Mouse (Mus musculus): ENCODE data around the gene Prss21. TPM values are rescaled to one million over a fixed set of nuclear protein-coding genes. Genes with fewer than 3 reads are reported as not detected.

Gene Prss21
- polyA plus RNA-seq (2012; rRNA removed), result not detected in 2 replicates

DNA sequence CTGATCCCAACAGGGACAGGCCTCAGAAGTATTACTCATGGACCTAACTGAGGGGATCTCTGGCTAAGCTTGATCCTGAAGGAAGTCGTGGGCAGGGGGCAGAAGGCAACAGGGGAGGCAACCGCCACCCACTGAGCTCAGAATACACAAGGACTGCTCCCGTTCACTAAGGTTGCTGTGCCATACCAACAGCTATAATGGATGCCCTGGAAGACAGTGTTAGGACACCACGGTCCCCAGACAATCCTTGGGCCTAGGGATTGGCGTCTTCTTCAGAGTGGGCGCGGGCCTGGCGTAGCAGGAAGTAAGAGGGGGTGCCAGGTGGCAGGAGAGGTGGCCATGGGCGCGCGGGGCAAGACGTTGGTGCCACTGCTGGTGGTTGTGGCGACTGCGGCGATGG, at the start of gene Prss21:
Gene Prss21, plus strand, starts transcription at position 301 of the 400 bp plus-strand sequence.
- no peak for TF ChIP-seq CTCF (IDR thresholded peaks at IDR 0.05; ENCODE audit: insufficient read depth, low read length)
- no peak for TF ChIP-seq POLR2A (IDR thresholded peaks at IDR 0.05; ENCODE audit: borderline replicate concordance, extremely low read depth, low read depth, low read length)
- 89% methylated on average over 15 of the region's 15 CpGs for whole genome bisulfite sequencing
- Histone ChIP-seq H3K4me1 (ENCODE audit: control insufficient read depth, insufficient read depth, low read length) (no peaks in the 10 kb centered on the region), H3K4me3 (replicated peaks; ENCODE audit: extremely low read depth, low read depth, low read length) (no peak within 1 kb of the TSS)
- no peak for DNase-seq

DNA sequence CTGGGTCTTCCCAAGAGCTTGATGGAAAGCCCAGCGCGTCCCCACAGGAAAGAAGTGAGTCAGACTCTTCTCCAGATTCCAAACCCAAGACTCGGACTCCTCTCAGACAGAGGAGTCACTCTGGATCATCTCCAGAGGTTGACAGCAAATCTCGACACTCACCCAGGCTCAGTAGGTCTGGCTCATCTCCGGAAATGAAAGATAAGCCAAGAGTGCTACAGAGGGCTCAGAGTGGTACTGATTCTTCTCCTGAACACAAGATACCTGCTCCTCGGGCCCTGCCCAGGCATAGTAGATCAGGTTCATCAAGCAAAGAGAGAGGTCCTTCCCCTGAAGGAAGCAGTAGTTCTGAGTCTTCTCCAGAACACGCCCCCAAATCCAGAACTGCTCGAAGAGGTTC, 49.3 kb upstream of the Prss21 start:
- 98% methylated on average over 8 of the region's 8 CpGs for WGBS
- no peak for TF ChIP-seq POLR2A (IDR thresholded peaks at IDR 0.05; ENCODE audit: borderline replicate concordance, extremely low read depth, low read depth, low read length)
- no peak for TF ChIP-seq CTCF (IDR thresholded peaks at IDR 0.05; ENCODE audit: insufficient read depth, low read length)
- Histone ChIP-seq H3K4me1 (ENCODE audit: control insufficient read depth, insufficient read depth, low read length) (no peaks in the 10 kb centered on the region), H3K4me3 (replicated peaks; ENCODE audit: extremely low read depth, low read depth, low read length) (no peak overlapping the region)
- DNase-seq, result no peak

DNA sequence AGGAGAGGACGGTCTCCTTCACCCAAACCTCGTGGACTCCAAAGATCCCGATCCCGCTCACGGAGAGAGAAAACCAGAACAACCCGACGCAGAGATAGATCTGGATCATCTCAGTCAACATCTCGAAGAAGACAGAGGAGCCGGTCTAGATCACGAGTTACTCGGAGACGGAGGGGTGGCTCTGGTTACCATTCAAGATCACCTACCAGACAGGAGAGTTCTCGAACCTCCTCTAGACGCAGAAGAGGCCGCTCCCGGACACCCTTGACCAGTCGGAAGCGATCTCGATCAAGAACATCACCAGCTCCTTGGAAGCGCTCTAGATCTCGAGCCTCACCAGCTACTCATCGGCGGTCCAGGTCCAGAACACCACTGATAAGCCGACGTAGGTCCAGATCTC, 48.6 kb upstream of the Prss21 start:
- TF ChIP-seq CTCF (IDR thresholded peaks at IDR 0.05; ENCODE audit: insufficient read depth, low read length) (no peak), POLR2A (IDR thresholded peaks at IDR 0.05; ENCODE audit: borderline replicate concordance, extremely low read depth, low read depth, low read length) (no peak)
- Histone ChIP-seq H3K4me3 (replicated peaks; ENCODE audit: extremely low read depth, low read depth, low read length) (no peak overlapping the region), H3K4me1 (ENCODE audit: control insufficient read depth, insufficient read depth, low read length) (no peaks in the 10 kb centered on the region)
- no peak for DNase-seq
- WGBS, result 96% methylated on average over 25 of the region's 25 CpGs

DNA sequence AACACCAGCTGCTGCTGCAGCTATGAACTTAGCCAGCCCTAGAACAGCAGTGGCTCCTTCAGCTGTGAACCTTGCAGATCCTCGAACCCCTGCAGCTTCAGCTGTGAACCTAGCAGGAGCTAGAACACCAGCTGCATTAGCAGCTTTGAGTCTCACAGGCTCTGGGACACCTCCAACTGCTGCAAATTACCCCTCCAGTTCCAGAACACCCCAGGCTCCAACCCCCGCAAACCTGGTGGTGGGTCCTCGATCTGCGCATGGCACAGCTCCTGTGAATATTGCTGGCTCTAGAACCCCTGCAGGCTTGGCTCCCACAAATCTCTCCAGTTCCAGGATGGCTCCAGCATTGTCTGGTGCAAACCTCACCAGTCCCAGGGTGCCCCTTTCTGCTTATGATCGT, 47.1 kb upstream of the Prss21 start:
- H3K4me1 ChIP-seq (ENCODE audit: control insufficient read depth, insufficient read depth, low read length), result no peaks in the 10 kb centered on the region
- TF ChIP-seq POLR2A (IDR thresholded peaks at IDR 0.05; ENCODE audit: borderline replicate concordance, extremely low read depth, low read depth, low read length), result no peak
- TF ChIP-seq CTCF (IDR thresholded peaks at IDR 0.05; ENCODE audit: insufficient read depth, low read length), result no peak
- 98% methylated on average over 5 of the region's 5 CpGs for WGBS
- H3K4me3 ChIP-seq (replicated peaks; ENCODE audit: extremely low read depth, low read depth, low read length), result no peak overlapping the region
- no peak for DNase-seq

DNA sequence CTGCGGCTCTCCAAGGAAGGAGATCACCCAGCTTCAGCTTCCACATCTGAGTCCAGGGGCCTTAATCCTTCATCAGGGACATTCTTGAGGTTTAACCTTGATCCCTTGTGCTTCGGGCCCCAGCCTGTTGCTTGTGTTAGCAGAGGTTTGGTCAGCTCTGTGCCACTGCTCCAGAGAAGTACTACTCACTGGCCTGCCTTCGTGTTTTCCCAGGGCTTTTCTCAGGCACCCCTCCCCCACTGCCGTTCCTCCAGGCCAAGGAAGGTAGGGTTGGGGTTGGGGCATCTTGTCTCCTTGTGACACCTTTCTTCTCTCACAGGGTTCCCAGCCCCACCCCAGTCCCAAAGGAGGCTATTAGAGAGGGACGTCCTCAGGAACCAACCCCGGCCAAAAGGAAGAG, 45.8 kb upstream of the Prss21 start:
- WGBS, result 63% methylated on average over 6 of the region's 6 CpGs
- H3K4me1 ChIP-seq (ENCODE audit: control insufficient read depth, insufficient read depth, low read length), result no peaks in the 10 kb centered on the region
- no peak for TF ChIP-seq CTCF (IDR thresholded peaks at IDR 0.05; ENCODE audit: insufficient read depth, low read length)
- no peak for TF ChIP-seq POLR2A (IDR thresholded peaks at IDR 0.05; ENCODE audit: borderline replicate concordance, extremely low read depth, low read depth, low read length)
- DNase-seq, result no peak
- H3K4me3 ChIP-seq (replicated peaks; ENCODE audit: extremely low read depth, low read depth, low read length), result no peak overlapping the region

- WGBS, result 80% methylated on average over 16 of the region's 16 CpGs
- no peak overlapping the region for H3K4me3 ChIP-seq (replicated peaks; ENCODE audit: extremely low read depth, low read depth, low read length)
- TF ChIP-seq CTCF (IDR thresholded peaks at IDR 0.05; ENCODE audit: insufficient read depth, low read length) (no peak), POLR2A (IDR thresholded peaks at IDR 0.05; ENCODE audit: borderline replicate concordance, extremely low read depth, low read depth, low read length) (no peak)
- no peaks in the 10 kb centered on the region for H3K4me1 ChIP-seq (ENCODE audit: control insufficient read depth, insufficient read depth, low read length)
- DNase-seq, result no peak
Observed at GRCm38 (mm10) chr17:23823018-23823417, 44.8 kb upstream of the Prss21 start.

DNA sequence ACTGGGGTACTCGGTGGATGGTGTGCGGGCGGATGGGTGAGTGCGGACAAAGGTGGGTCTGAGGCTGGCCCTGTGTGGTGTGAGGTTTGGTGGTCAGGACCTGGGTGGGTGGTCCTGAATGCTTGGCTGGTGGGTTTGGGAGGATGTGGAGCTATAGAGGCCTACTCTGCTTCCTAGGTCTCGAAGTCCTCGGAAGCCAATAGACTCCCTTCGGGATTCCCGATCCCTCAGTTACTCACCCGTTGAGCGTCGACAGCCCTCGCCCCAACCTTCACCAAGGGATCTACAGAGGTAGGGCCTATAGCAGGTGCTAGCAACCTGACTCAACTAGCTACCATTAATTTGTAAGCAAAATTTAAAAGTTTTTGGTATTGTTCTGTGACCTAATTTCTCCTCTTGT, 44.2 kb upstream of the Prss21 start:
- no peaks in the 10 kb centered on the region for H3K4me1 ChIP-seq (ENCODE audit: control insufficient read depth, insufficient read depth, low read length)
- no peak for DNase-seq
- no peak for TF ChIP-seq CTCF (IDR thresholded peaks at IDR 0.05; ENCODE audit: insufficient read depth, low read length)
- 0 out of 2 replicates have a peak, but pooled peaks have one; percentile 10 for TF ChIP-seq POLR2A (IDR thresholded peaks at IDR 0.05; ENCODE audit: borderline replicate concordance, extremely low read depth, low read depth, low read length)
- 87% methylated on average over 12 of the region's 12 CpGs for WGBS
- no peak overlapping the region for H3K4me3 ChIP-seq (replicated peaks; ENCODE audit: extremely low read depth, low read depth, low read length)

- DNase-seq, result no peak
- no peaks in the 10 kb centered on the region for H3K4me1 ChIP-seq (ENCODE audit: control insufficient read depth, insufficient read depth, low read length)
- TF ChIP-seq CTCF (IDR thresholded peaks at IDR 0.05; ENCODE audit: insufficient read depth, low read length), result no peak
- TF ChIP-seq POLR2A (IDR thresholded peaks at IDR 0.05; ENCODE audit: borderline replicate concordance, extremely low read depth, low read depth, low read length), result no peak
- no peak overlapping the region for H3K4me3 ChIP-seq (replicated peaks; ENCODE audit: extremely low read depth, low read depth, low read length)
- 74% methylated on average over 4 of the region's 4 CpGs for WGBS
Observed at GRCm38 (mm10) chr17:23825591-23825990, 42.3 kb upstream of the Prss21 start.

DNA sequence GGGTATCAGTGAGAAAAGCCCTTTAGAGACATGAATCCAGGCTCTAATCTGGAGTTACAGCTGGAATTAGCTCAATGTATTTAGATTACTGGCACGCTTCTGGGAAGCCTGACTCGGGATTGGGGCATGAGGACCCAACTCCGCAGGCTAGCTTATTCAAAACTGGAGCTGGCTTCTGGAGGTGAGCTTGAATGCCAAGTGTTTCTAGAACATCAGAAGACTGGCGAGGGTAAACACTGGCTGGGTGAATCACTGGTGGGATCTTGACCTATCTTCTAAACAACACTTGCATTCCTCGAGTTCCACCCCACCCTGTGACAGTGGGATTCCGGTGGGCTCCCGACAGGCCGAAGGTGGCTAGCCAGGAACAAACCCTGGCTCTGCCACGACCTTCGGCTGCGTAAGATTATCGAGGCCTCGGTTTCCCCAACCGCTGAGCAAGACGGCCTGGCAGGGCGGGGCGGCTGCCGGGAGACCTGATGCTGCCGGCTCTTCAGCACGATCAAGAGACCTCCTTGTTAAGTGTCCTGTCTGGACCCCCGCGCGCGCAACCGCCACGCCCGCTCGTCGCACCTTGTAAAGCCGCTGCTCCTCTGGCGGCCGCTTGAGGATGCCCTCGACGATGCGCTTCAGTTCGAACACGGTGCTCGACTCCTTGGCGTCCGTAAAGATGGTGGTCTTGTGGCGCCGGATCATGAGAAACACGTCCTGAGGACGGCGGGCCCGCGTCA, 39.4 kb upstream of the Prss21 start:
- H3K4me1 ChIP-seq (ENCODE audit: control insufficient read depth, insufficient read depth, low read length), result no peaks in the 10 kb centered on the region
- peak overlapping the region; percentile 93 for H3K4me3 ChIP-seq (replicated peaks; ENCODE audit: extremely low read depth, low read depth, low read length)
- under 1% methylated on average over 47 of the region's 47 CpGs for WGBS
- TF ChIP-seq POLR2A (IDR thresholded peaks at IDR 0.05; ENCODE audit: borderline replicate concordance, extremely low read depth, low read depth, low read length), result 0 out of 2 replicates have a peak, but pooled peaks have one; percentile 11
- no peak for TF ChIP-seq CTCF (IDR thresholded peaks at IDR 0.05; ENCODE audit: insufficient read depth, low read length)
- peak; percentile 63 for DNase-seq

DNA sequence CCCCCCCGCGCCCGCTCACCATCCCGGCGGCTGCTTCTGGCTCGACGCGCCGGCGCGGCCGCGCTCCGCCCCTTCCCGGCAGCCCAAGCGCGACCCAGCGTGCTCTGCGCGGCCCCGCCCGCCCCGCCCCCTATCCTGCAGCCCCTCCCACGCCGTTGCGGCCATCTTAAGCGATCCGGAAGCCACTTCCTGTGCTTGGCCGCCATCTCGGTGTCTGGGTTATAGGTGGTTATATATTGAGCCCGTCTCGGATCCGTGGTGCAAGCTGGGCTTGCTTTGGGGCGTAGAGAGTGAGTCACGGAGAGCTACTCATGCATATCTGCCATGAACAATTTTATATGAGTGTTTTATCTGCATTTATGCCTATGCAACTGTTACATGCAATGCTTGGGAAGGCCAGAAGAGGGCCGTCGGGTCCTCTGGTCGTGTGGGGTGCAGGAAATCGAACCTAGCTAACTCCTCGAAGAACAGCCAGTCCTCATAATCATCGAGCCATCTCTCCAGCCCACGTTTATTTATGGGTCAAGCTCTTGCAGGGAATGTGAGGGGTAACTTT, 38.7 kb upstream of the Prss21 start, which contains the start of gene Elob:
Gene Elob, minus strand, starts transcription at position 73 of the 556 bp plus-strand sequence.
- WGBS, result under 1% methylated on average over 32 of the region's 42 CpGs
- TF ChIP-seq CTCF (IDR thresholded peaks at IDR 0.05; ENCODE audit: insufficient read depth, low read length) (peak; percentile 56), POLR2A (IDR thresholded peaks at IDR 0.05; ENCODE audit: borderline replicate concordance, extremely low read depth, low read depth, low read length) (peak; percentile 67; the same call in 1 of the 2 replicates)
- peak; percentile 83 for DNase-seq
- Histone ChIP-seq H3K4me1 (ENCODE audit: control insufficient read depth, insufficient read depth, low read length) (no peaks in the 10 kb centered on the region), H3K4me3 (replicated peaks; ENCODE audit: extremely low read depth, low read depth, low read length) (peak within 1 kb of the TSS; percentile 93)

Measured in lung, adult 2 months (tissue).